Mouse (Mus musculus) lung, postnatal 0 days (tissue): ENCODE data around the gene Lmo1. TPM values are rescaled to one million over a fixed set of nuclear protein-coding genes. Genes with fewer than 3 reads are reported as not detected.
A peak's percentile ranks its signal among the peaks of the same experiment; 100 is the strongest.
"Not testable (repeated sequence)": the region's sequence is repeated elsewhere in the genome, so short reads cannot be mapped to it uniquely, and the experiment has no call there.

Experiments used
- ATAC-seq: fragments of 200-750 bp; cut with Nextera tagmentation; 2 replicates; pipeline ENCODE4 v1.8.0; 2017; ENCODE audit warnings: moderate library complexity
- DNase-seq: peaks from one replicate; pipeline ENCODE4 v3.0.0-alpha.2; 2016; ENCODE audit warnings: low spot score
- H3K27ac ChIP-seq: fragments of 300-500 bp; sonication (generic); 2 replicates; pipeline ENCODE4 v1.5.1; 2014; ENCODE audit warnings: antibody characterized with exemption, mild to moderate bottlenecking, low read length, mixed read lengths
- H3K27me3 ChIP-seq: fragments of 300-500 bp; sonication (generic); replicated peaks from 2 replicates; pipeline ENCODE4 v1.6.1; 2014; ENCODE audit warnings: low read length, mixed read lengths; ENCODE audit not compliant: insufficient read depth
- H3K36me3 ChIP-seq: fragments of 300-500 bp; sonication (generic); 2 replicates; pipeline ENCODE4 v1.6.1; 2014; ENCODE audit warnings: low read length, mixed read lengths; ENCODE audit not compliant: insufficient read depth
- H3K4me1 ChIP-seq: fragments of 300-500 bp; sonication (generic); 2 replicates; pipeline ENCODE4 v1.6.1; 2014; ENCODE audit warnings: antibody characterized with exemption, low read depth, low read length, mixed read lengths; ENCODE audit not compliant: insufficient read depth
- H3K4me2 ChIP-seq: fragments of 300-500 bp; sonication (generic); replicated peaks from 2 replicates; pipeline ENCODE4 v1.6.1; 2014; ENCODE audit warnings: low read depth, mild to moderate bottlenecking, low read length, moderate library complexity, mixed read lengths
- H3K4me3 ChIP-seq: fragments of 300-500 bp; sonication (generic); 2 replicates; pipeline ENCODE4 v1.5.1; 2014; ENCODE audit warnings: low read depth, low read length
- H3K9ac ChIP-seq: fragments of 300-500 bp; sonication (generic); replicated peaks from 2 replicates; pipeline ENCODE4 v1.6.1; 2014; ENCODE audit warnings: low read depth, mild to moderate bottlenecking
- H3K9me3 ChIP-seq: fragments of 300-500 bp; sonication (generic); 2 replicates; pipeline ENCODE4 v1.6.1; 2016; ENCODE audit warnings: low read length, mixed read lengths
- CTCF ChIP-seq: IDR thresholded peaks from 2 replicates; pipeline ENCODE4 v1.5.1; 2016; ENCODE audit warnings: antibody characterized with exemption, mild to moderate bottlenecking
- EP300 ChIP-seq: IDR thresholded peaks from 2 replicates; pipeline ENCODE4 v1.6.1; 2016; ENCODE audit warnings: antibody characterized with exemption, mild to moderate bottlenecking, control low read depth
- WGBS: fragments of 180-500 bp; shearing (Covaris S2); extraction: QIAGEN DNeasy Blood & Tissue Kit; methylation state at CpG from one replicate; pipeline ENCODE4 v1.1.7; 2014; 5-methylcytosine and 5-hydroxymethylcytosine counted together
- polyA plus RNA-seq: library from polyadenylated mRNA; unstranded; fragments of >200 nt; fragmentation: Nextera tagmentation; extraction: Ambion mirVana; gene quantifications from 2 replicates; pipeline ENCODE4 v1.2.1, GENCODE M21; 2015

The Lmo1 gene
- polyA plus RNA-seq, 1 experiment from 2014 or later: 10.3 TPM

GRCm38 (mm10) chr7:109131565-109131964 lies 43.4 kb downstream of the Lmo1 start:
- TF ChIP-seq CTCF (no peak), EP300 (no peak)
- no peak overlapping the region for H3K4me3 ChIP-seq
- H3K4me2 ChIP-seq: no peak overlapping the region
- no peak overlapping the region for H3K27ac ChIP-seq
- ATAC-seq: no peak
- H3K27me3 ChIP-seq: no peaks in the 10 kb centered on the region
- H3K36me3 ChIP-seq: no peaks in the 10 kb centered on the region
- no peaks in the 10 kb centered on the region for H3K9me3 ChIP-seq
- 52% methylated on average over 2 of the region's 2 CpGs for WGBS
- H3K4me1 ChIP-seq: no peaks in the 10 kb centered on the region
- no peak for DNase-seq
- no peak overlapping the region for H3K9ac ChIP-seq

DNA sequence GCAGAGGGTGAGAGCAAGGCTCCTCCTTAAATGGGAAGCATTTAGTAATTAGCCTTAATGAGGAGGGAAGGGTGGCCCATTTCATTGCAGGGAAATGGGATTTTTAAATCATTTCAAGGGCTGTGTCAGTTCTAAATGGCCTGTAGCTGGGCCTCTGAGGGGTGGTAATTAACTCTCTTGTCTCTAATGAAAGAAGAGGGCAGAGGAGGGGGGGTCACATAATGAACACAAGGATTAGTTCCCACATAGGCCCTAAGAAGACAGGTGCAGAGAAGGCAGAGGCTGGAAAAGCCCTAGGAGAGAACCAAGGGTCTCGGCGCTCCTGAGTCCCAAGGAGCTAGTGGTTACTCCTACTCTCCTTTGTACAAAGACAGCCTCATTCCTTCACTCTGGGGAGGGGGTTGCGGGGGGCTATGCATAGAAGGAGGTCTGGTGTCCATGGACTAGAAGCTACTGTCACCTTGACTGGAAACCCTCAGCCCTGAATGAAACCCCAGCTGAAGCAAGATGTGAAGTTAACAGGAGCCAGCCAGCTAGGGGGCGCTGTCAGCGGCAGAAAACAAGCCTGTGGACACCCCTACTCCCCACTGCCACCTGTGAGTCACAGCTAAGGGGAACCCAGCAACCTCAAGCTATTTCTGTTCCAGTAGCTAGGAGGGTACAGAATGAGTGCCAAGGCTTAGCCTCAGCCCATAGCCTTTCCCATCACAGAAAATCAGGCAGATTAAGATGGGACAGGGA lies 44.9 kb downstream of the Lmo1 start:
- DNase-seq (no peak), ATAC-seq (no peak)
- H3K4me1 ChIP-seq: no peaks in the 10 kb centered on the region
- no peaks in the 10 kb centered on the region for H3K9me3 ChIP-seq
- H3K36me3 ChIP-seq: no peaks in the 10 kb centered on the region
- no peak overlapping the region for H3K4me3 ChIP-seq
- H3K4me2 ChIP-seq: no peak overlapping the region
- 0 out of 2 replicates have a peak, but pooled peaks have one; percentile 4 for TF ChIP-seq CTCF
- no peak for TF ChIP-seq EP300
- H3K9ac ChIP-seq: no peak overlapping the region
- WGBS: 68% methylated on average over 5 of the region's 5 CpGs
- no peak overlapping the region for H3K27ac ChIP-seq
- H3K27me3 ChIP-seq: no peaks in the 10 kb centered on the region

DNA sequence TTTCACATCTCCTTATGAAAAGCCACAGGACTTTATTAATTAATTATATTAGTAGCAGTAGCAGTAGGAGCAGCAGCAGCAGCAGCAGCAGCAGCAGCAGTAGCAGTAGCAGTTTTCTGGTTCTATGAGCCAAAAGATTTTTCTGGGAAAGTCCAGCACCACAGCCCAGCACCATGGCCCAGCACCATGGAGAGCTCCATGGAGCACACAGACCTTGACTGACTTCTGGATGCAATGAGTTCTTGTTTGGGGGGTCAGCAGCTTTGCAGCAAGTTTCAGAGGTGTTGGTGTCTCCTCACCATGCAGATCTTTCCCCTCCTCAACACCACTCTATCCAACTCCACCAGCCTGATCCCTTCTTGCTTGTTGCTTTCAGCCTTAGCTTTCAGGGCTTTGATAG lies 45.6 kb downstream of the Lmo1 start:
- Histone ChIP-seq H3K4me1 (no peaks in the 10 kb centered on the region), H3K27ac (no peak overlapping the region), H3K4me2 (no peak overlapping the region), H3K4me3 (no peak overlapping the region), H3K9ac (no peak overlapping the region), H3K9me3 (no peaks in the 10 kb centered on the region), H3K27me3 (no peaks in the 10 kb centered on the region), H3K36me3 (no peaks in the 10 kb centered on the region)
- ATAC-seq (no peak), DNase-seq (peak; percentile 16)
- no peak for TF ChIP-seq CTCF
- no peak for TF ChIP-seq EP300

- no peaks in the 10 kb centered on the region for H3K36me3 ChIP-seq
- no peak for DNase-seq
- no peak for ATAC-seq
Measured at GRCm38 (mm10) chr7:109115929-109116328, 59.1 kb downstream of the Lmo1 start.

GRCm38 (mm10) chr7:109115488-109115887 lies 59.5 kb downstream of the Lmo1 start:
- H3K9me3 ChIP-seq, H3K36me3 ChIP-seq, ATAC-seq, H3K4me1 ChIP-seq, DNase-seq, H3K4me3 ChIP-seq, H3K4me2 ChIP-seq, H3K27ac ChIP-seq, H3K27me3 ChIP-seq, H3K9ac ChIP-seq: not testable (repeated sequence)
- 60% methylated on average over 1 of the region's 4 CpGs for WGBS

More at GRCm38 (mm10) chr7:109115929-109116328, 59.1 kb downstream of the Lmo1 start:
- Histone ChIP-seq H3K9ac (no peak overlapping the region), H3K4me2 (no peak overlapping the region), H3K9me3 (no peaks in the 10 kb centered on the region), H3K4me1 (no peaks in the 10 kb centered on the region), H3K27ac (no peak overlapping the region), H3K27me3 (no peaks in the 10 kb centered on the region), H3K4me3 (no peak overlapping the region)
- TF ChIP-seq EP300: no peak
- TF ChIP-seq CTCF: no peak
- 68% methylated on average over 4 of the region's 4 CpGs for WGBS

- no peak for TF ChIP-seq CTCF
Measured at GRCm38 (mm10) chr7:109114950-109115349, 60.1 kb downstream of the Lmo1 start.

DNA sequence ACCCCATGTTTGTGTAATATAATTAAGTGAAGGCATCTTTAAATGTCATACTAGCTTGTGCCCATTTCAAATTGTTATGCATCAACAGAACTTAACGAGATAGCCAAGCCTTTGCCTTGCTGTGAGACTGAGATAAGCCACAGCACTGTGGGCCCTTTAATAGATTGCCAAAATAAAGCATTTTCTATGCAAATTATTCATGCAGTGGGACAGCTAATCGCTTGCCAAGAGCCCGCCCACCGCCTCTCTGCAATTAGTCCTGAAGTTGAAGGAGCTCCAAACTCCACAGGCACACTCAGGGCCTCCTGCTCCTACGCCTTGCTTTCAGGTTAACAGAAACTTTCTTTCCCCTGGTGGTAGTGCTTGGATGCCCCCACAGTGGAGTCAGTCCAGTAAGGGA lies 64.0 kb downstream of the Lmo1 start:
- Histone ChIP-seq H3K9ac (no peak overlapping the region), H3K4me3 (no peak overlapping the region), H3K4me2 (no peak overlapping the region), H3K36me3 (no peaks in the 10 kb centered on the region), H3K9me3 (no peaks in the 10 kb centered on the region), H3K27ac (no peak overlapping the region), H3K4me1 (no peaks in the 10 kb centered on the region), H3K27me3 (no peaks in the 10 kb centered on the region)
- ATAC-seq (no peak), DNase-seq (peak; percentile 3)
- WGBS: 54% methylated on average over 5 of the region's 5 CpGs
- no peak for TF ChIP-seq EP300
- TF ChIP-seq CTCF: no peak

More at GRCm38 (mm10) chr7:109114950-109115349, 60.1 kb downstream of the Lmo1 start:
- Histone ChIP-seq H3K9ac (no peak overlapping the region), H3K36me3 (no peaks in the 10 kb centered on the region), H3K27ac (no peak overlapping the region), H3K4me1 (no peaks in the 10 kb centered on the region), H3K27me3 (no peaks in the 10 kb centered on the region), H3K4me2 (no peak overlapping the region), H3K9me3 (no peaks in the 10 kb centered on the region), H3K4me3 (no peak overlapping the region)
- WGBS: 16% methylated on average over 10 of the region's 10 CpGs
- ATAC-seq (no peak), DNase-seq (peak; percentile 1)
